Mouse (Mus musculus) frontal cortex, adult 2 months (tissue): ENCODE data around the gene Plau. TPM values are rescaled to one million over a fixed set of nuclear protein-coding genes. Genes with fewer than 3 reads are reported as not detected.

Experiments used
- DNase-seq, 2 experiments: peaks; one replicate each; pipeline ENCODE4 v3.0.0; 2022; ENCODE audit warnings: low spot score in 1 of 2; ENCODE audit errors: extremely low spot score in 1 of 2
- polyA plus RNA-seq: library from polyadenylated mRNA; depleted of rRNA; stranded (reverse); fragments of >200 nt; gene quantifications from 2 replicates; pipeline ENCODE4 v1.2.3, GENCODE M21; 2012; rRNA removed

Plau gene
- polyA plus RNA-seq, 1 experiment = 1.9 TPM

GRCm38 (mm10) chr14:20885091-20885888, 48.8 kb downstream of the Plau start:
- DNase-seq = peak in 1 of 2 experiments; percentile 13

GRCm38 (mm10) chr14:20886266-20886665, 49.8 kb downstream of the Plau start:
- peak in 1 of 2 experiments; percentile 54 for DNase-seq

- DNase-seq = no peak
Observed at GRCm38 (mm10) chr14:20887541-20888085, 51.2 kb downstream of the Plau start.

- DNase-seq = peak; percentile 35 to 71
Observed at GRCm38 (mm10) chr14:20891941-20892402, 55.5 kb downstream of the Plau start.

Other genes starting within 250 kb of the Plau start
- 40.5 and 45.0 TPM in 2 replicates for gene Usp54, start 195.6 kb upstream of the Plau start, polyA plus RNA-seq
- 1.4 and 2.2 TPM in 2 replicates for gene Myoz1, start 180.1 kb upstream of the Plau start, polyA plus RNA-seq
- 0.29 and 0.40 TPM in 2 replicates for gene Synpo2l, start 168.3 kb upstream of the Plau start, polyA plus RNA-seq
- gene Sec24c, start 162.4 kb upstream of the Plau start, polyA plus RNA-seq = 81.0 and 91.9 TPM in 2 replicates
- gene Fut11, start 141.7 kb upstream of the Plau start, polyA plus RNA-seq = 15.2 and 15.3 TPM in 2 replicates
- gene Chchd1, start 133.7 kb upstream of the Plau start, polyA plus RNA-seq = 65.6 and 79.4 TPM in 2 replicates
- gene Zswim8, start 129.1 kb upstream of the Plau start, polyA plus RNA-seq = 172 and 188 TPM in 2 replicates
- 22.6 and 24.8 TPM in 2 replicates for gene Ndst2, start 102.1 kb upstream of the Plau start, polyA plus RNA-seq
- gene Camk2g, start 42.6 kb upstream of the Plau start, polyA plus RNA-seq = 201 and 208 TPM in 2 replicates
- 24.8 and 25.3 TPM in 2 replicates for gene Vcl, start 92.7 kb downstream of the Plau start, polyA plus RNA-seq
- gene Ap3m1, start 215.8 kb downstream of the Plau start, polyA plus RNA-seq = 54.2 and 57.1 TPM in 2 replicates
- 80.6 and 84.0 TPM in 2 replicates for gene Adk, start 215.9 kb downstream of the Plau start, polyA plus RNA-seq